Mouse (Mus musculus): ENCODE measurements at regions not wholly inside any gene's neighbourhood (a gene's known extent, or its start where the extent isn't known, plus 50 kb on each side); places are given as distances from the start of the nearest gene placed in this dataset.

DNA sequence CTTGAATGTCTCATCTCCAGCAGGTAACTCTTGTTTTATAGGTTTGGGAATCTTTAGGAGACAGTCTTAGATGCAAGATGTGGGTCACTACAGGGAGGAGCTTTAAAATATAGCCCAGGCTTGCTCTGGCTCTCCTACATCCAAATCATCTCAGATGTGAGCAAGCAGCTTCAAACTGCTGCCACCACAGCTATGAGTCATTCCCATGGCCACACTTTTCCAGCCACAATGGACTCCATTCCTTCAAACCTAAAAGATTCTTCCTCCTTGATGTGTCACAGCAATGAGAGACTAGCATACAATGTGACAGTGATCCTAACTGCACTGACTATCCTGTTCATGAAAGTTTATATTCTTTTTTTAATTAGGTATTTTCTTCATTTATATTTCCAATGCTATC, 640.5 kb upstream of the A1bg start:
- DNase-seq: no peak

DNA sequence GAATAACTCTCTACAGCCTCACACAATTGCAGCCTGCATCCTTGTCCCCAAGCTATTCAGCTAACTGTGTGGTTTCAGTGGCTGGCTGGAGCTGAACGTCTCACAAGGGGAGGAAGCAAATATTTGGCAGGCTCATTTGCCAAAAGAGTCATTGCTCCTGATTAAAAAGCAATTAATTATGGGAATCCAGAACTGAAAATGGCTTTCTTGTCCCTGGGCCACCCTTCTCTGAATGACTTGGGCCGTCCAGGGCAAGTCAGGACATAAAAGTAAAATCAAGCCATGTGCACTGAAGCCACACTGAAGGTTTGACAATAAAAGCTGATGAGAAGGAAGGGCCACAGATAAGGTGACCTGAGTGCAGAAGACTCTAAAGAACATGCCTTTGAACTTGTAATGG, 639.4 kb upstream of the A1bg start:
- DNase-seq: peak; percentile 18 to 45

DNA sequence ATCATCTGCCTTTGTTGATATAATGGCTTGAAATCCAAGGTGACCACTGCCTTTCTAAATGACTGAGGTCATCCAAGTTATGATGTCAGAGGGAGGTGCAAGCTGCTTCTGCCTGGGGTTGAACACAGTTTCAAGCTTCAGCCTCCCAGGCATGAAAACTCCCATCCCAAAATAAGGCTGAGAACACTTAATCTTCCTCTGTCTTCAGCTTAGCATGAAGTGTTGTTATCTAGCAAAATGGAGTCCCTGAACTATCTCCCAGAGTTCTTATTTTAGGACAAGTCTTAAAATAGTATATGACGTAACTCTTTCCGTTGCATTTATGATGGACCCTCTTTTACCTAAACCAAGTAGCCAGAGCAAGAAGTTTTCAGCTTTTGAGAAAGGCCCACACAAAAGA, 631.1 kb upstream of the A1bg start:
- no peak for DNase-seq

DNA sequence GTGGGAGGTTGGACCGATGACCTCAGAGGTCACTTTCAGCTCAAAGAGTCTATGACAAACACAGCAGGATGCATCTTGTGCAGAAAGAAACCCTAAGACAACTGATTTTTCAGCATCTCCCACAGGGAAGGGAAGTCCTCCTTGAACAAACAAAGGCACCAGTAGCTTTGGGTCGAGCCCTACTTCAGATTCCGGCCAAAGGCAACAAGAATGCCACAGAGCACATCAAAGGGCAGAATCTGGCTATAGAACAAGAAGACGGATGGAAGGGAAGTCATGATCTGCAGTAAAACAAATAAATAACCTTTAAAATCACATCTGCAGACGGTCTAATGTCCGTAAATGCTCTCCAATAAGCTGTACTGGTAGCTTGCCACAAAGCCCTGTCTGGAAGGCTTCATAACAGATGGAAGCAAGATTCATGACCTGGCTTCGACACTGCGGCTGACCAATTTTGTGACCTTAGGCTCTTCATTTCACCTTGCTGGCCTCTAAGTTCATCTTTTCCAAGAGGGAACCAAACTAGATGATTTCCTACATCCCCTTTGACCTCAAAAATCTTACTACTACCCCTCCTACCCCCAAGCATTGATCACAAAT, 630.4 kb upstream of the A1bg start:
- peak; percentile 43 to 53 for DNase-seq

DNA sequence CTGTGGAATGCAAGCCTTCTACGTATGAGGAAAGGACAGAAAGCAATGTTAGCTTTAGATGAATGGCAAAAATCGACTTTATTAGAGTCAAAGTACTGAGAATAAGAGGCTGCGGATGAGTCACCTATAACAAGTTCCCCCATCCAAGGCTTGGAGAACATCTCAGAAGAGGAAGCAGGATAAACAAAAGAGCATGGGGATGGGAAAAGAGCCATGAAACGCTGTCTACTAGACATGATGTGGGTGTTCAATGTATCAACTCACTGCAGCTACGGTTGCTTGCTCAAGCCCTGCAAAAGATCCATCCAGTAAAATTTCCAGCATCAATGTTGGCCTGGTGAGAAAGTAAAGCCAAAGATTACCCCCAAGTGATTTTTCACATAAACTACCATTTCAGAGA, 628.4 kb upstream of the A1bg start:
- DNase-seq: no peak

DNA sequence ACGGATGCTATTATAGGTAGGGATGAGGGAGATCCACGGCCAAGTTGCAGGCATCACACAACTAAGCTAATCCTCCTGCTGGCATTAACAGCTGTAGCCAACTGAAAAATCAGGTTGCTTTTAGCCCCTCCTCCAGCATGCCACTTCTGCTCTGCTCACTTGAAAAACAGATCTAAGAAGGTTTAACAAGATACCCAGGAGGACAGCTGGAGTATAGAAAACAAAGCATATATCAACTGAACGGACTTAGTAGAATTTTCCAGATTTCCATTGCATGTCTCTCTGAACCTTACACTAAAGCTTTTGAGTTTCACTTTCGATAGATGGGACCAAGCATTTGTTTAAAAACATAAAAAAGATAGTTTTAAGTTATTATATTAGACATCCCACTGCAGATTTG, 625.6 kb upstream of the A1bg start:
- no peak for DNase-seq

DNA sequence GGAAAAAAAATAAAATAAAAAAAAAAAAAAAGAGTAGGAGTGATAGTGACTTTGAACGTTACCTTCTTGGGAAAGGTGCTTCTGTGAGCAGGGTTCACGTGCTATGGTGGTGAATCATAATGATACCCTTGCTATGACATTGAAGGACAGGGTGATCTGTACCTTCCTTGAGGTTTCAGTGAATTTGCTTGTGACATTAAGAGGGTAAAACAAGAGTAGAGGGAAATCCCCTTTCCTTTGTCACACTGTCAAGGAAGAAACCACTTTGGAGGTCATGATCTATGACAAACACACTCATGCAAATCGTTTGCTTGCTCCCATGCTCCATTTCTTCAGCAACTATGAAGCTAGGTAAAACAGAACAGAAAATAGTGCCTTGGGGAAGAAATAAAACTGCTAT, 623.8 kb upstream of the A1bg start:
- DNase-seq: no peak

DNA sequence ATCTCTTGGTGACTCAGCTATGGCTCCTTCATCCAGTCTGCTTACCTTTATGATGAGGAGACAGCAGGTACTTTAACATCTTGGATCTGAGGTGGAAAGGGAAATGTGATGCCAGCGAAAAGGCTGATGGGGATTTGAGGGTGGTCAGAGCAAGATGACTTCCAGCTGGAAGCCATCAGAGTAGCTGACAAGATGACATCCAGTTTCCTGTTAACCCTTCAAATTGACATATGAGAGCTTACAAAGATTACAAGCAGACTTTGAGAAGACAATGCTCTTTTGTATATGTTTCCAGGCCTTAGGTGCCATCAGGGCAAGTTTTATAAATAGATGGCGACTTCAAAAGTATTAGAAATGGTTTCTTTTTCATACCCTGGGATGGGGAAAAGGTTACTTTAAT, 621.3 kb upstream of the A1bg start:
- no peak for DNase-seq

DNA sequence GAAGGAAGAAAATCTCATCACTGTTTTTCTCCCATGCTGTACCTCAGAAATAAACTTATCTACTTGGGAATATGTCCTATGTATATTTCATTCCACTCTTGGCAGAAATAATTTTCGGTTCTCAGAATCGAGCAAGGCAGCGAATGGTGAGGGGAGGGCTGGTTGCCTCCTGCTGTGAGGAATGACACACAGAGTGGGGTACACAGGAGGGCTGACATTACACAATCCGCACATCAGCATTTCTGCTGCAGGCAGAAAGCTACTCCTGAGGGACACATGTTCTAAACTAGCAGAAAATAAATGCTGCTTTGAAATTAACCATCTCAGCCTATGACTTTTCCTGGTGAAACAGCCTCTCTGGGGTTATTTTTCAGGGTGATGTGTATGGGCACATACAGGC, 618.8 kb upstream of the A1bg start:
- DNase-seq: no peak

DNA sequence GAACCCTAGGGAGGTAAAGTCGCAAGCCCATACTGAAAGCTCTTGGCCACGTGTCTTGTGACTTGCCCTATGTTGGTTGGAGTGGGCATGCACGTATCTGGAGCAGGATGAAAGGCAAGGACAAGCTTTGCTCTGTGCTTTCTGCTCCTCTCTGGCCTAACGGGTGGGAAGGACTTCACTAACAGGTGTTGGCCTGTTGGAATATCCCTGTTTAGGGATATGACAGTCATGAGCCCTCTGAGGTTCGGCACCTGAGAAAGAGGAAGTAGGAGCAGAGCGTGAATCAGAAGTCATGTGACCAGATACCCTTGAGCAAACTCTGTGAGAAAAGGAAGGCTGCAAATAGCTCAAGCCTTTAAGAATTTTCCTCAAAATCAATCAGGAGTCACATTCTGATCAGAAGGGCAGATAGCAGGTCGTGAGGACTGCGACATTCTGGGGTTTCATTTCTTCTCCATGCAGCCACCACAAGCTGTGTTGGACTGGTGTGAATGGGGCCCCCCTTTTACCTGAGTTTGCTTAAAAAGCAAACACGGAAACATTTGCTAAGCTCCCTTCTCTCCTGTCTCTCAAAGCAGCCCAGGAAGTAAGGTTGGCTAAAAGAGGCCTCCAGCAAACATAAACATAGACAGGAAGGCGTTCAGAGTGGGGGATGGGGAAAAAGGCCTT, 618.1 kb upstream of the A1bg start:
- no peak for DNase-seq

DNA sequence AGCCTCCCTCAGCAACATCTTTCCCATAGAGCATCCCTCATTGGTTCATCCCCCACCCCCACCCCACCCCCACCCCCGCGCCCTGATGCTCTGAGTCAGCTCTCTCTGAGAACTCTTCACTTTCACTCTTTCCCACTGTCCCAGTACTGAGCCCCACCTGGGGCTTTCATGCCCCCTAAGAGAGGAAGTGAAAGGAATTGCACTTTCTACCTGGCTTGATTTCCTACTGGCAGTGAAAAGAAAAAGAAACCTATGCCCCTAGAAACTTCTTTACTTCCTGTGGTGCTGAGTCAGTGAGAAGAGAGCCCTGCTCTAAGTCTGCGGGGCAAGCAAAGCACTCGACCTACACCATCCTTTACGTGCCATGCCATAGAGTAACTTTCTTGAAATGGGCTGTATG, 616.1 kb upstream of the A1bg start:
- DNase-seq: no peak

DNA sequence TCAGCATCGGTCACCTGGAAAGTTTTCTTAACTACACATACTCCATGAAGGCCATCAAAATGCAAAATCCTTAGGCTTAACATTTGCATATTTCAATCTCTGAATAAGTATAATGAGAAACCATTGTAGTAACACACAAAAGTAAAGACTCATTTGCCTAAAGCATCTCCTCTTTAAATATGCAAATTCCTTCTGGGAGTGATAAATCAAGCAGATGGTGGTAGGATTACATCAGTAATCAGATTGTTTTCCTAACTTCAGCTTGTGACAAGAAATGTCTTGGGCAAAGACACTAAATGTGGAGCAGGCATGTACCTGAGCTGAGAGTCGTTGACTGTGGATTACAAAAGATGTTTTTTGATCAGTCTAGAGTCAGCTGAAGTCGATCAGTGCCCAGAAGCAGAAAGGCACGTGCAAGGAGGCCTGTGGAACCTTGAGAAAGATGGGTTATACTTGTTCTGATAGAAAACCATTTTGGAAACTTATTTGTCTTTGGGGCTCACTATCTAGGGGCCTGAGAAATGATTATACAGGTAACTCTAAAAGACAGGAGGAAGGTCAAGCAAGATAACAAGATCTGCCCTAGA, 615.5 kb upstream of the A1bg start:
- no peak for DNase-seq

DNA sequence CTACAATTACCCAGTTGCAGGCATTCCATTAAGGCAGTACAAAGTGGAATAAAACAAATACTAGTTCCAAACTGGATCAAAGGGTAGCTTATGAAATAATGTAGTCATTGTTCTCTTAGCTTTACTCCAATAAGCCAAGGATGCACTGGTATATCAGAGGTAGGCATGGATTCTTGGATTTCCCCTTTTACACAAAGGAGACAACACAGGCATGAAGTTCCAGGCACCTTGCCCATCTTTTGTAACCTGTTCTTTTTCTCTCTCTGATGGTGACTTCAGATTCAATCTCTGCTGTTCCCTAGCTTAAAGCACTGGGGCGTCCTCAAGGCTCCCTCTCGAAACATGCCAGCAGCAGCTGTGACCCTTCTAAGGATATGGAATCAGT, 613.5 kb upstream of the A1bg start:
- DNase-seq: no peak

DNA sequence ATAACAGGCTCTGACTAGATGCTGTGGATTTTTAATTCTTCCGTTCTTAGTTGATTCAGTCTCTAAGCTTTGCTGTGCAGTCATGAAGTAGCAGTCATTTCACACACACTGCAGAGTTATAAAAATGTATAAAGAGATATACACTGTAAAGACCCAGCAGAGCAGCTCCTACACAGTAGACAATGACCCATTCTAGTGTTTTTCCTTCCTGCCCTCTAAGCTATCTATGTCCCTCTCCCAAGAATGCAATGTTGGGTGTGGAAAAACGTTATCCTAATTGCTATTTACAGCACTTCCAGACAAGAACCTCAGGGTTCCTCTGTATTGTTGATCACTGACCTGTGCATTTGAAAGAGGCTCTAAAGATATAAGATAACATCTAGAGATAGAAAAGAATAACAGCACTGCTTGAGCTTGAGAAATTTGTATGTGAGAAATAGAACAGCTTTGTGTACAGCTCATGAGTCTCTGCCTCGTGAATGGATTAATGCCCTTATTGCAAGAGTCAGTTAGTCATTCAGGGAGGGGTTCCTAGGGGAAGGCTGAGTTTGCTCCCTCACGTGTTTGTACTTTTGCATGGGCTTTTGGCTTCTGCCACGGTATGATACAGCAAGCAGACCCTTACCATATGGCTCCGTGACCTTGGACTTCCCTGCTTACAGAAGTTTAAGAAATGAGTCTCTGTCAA, 613.0 kb upstream of the A1bg start:
- DNase-seq: no peak

DNA sequence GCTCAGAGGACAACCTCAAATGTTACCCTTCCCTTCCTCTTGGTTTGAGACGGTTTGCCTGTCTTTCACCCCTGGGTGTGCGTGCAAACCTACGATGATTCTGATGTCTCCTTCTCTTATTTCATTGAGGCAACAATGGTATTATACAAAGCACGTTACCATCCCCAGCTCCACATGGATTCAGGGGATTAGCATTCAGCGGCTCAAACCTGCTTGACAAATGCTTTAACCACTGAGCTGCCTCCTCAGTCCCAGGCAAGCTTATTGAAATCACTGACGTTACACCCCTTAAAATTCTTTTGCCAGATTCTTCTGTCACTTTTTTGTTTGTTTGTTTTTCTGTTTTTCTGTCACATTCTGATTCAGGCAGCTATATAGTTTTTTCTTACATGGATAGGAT, 612.4 kb upstream of the A1bg start:
- DNase-seq: no peak

DNA sequence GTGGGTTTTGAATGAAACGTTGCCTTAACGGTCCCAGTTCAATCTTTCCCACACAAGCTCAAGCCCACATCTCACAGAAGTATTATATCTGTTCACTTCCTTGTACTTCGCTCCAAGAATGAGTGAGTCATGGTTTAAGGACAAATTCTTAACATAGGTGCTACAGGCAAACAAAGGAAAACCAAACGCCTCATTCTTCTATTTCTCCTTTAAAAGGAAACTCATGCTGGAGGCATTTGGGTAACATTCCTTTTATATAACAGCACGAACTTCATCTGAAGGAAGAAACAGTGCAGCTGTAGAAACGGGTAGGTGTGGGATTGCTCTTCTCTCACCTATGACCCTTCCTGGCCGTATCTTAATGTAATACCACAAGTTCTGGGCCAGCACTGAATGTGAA, 610.0 kb upstream of the A1bg start:
- no peak for DNase-seq

DNA sequence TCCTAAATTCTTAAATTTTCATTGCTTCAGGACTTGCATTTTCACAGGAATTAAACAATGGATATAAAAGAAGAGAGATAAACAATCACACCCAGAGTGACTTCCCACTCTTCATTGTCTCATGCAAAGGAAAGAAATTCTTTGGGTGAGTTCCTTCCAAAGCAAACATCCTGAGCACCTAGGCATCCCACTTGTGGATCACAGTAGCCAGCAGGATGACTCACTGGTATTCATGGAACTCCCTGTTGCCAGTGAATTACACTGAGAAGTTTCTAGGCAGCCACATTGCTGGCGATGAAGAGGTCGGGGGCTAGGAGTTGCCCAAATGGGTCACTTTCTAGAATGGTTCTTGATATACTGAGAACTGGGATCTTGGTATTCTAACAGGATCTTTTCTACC, 609.2 kb upstream of the A1bg start:
- DNase-seq: no peak

DNA sequence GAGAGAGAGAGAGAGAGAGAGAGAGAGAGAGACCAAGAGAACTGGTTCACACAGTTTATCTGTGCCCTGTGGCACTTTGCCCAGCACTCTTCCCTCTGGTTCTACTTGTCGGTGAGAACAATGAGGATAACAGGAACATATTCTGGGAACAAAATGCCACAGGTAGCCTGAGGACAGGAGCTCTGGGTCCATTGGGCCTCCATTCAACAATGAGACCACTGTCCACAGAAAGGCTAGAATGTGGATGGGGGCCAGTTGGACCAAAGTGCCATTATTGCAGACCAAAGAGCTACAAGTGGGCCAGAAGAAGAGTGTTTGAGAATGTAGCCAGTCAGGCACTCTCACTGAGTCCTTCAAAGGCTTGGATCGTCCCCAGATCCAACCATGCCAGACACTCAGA, 600.2 kb upstream of the A1bg start:
- DNase-seq: no peak

DNA sequence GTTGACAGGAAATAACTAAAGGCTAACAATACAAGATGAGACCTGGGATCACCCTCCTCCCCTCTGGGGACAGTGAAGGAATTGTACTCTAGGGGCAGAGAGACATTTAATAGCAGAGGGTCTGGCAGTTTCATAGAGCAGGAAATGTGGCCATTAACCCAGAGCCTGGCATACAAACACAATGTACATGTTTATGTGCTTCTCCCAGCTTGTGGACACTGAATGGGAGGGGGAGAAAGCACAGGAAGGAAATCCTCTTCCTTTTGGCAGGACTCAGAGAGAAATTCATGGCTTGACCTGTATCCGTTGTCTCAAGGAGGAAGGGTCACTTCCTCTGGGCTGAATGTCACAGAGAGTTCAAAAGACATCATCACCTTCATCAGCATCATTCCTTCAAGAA, 594.5 kb upstream of the A1bg start:
- peak in 1 of 2 experiments; percentile 4 for DNase-seq

DNA sequence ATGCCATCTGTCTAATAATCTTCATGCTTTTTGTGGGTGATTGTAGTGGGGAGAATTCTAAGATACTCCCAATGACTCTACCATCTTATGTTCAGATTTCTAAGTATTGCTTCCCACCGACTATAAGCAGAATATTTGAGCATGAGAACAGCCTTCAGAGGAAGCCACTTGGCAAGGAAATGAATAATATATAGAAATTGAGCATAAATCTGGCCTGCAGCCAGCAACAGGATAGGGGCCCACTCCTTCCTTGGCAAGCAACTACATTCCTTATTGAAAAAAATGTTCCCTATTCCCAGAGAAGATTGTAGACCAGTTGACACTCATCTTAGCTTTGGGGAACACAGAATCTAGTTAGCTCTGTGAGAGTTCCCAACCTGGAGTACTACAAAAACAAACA, 591.5 kb upstream of the A1bg start:
- DNase-seq: no peak

DNA sequence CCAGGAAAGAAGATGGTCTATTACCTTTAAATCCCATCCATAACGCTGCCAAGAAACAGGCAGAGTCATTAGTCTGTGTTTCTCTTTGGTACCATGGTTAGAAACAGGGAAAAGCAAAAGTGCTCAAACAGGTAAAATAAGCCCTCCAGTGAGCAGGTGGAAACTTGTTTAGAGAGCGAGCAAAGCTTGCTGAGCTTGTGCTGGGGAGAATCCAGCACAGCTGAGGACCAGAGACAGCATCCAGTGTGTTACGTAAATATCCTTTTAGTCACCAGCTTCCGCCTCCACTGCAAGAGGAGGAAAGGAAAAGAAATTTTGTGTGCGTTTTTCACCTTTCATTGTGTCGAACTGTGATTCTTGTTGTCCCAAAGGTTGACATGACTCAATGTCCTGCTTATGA, 586.0 kb upstream of the A1bg start:
- DNase-seq: no peak

DNA sequence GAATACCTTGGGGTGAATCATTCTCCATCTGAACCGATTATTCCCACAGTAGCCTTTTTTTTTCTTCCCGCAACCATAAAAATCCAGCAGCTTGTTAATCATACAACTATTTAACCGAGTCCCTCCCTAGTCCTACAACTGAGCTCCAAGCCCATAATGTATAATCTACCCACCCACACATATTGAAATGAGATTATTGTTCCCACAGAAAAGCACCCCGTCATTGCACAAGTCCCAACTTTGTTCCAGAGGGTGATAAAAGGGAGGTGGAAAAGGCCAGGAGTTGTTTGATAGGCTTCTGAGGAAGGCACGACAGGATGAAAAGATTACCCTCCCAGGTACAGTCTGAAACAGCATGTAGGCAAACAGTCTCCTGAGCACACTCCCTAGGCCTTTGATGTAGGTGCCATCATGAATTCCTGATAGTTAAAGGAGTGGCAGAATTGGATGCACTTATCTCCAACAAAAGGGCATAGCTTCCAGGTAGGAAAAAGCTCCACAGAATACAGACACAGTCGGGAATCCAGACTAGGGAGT, 583.6 kb upstream of the A1bg start:
- DNase-seq: no peak

DNA sequence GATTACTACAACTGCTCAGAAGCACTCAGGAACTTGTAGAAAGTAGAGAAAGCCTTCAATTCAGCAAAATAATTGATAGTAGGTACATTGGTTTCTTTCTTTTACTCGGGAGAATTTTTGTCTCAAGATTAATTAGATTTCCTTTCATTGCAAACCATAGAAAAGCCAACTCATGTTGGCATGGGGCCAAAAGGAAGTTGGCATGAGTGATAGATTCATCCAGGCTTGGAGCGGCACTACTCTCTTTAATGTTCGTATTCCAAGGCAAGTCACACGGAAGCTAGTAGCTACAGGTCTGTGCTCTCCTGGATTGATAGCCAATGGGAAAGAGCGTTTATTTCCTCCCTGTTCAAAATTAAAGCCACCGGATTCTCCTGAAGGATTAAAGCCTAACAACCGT, 580.6 kb upstream of the A1bg start:
- peak; percentile 24 to 36 for DNase-seq

DNA sequence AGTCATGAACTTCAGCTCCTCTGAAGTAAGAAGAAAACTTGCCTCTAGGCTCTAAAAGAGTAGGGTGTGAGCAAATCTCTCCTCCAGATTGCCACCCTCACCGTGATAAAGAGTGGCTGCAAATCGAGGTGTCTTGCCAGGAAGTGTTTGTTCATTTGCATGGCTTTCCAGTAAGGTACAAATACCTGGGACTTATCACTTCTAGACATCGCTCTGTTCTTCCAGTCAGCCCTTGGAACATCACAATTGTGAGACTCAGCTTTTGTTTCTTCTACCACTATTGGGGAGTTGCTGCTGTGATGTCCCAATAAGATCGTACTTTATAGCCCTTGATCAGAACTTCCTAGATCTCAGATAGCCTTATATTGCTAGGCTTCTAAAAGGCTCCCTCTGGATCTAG, 566.9 kb upstream of the A1bg start:
- DNase-seq: no peak

All from kidney, postnatal 25 days (tissue).